Mouse (Mus musculus) thymus, postnatal 4 days (tissue): Measurements from ENCODE around the gene Tssk2.

Experiments used
- DNase-seq: peaks from one replicate; pipeline ENCODE4 v3.0.0; 2021

The Tssk2 gene

GRCm38 (mm10) chr16:17898462-17898861, at the start of gene Tssk2, which contains the start of gene Dgcr2:
Gene Tssk2 (plus strand): TSS chr16:17898637.
Gene Dgcr2 (minus strand): TSS chr16:17898562.
- DNase-seq: no peak

- peak; percentile 35 for DNase-seq
Observed at GRCm38 (mm10) chr16:17848928-17849327, 49.5 kb upstream of the Tssk2 start.

- DNase-seq: no peak
Observed at GRCm38 (mm10) chr16:17849486-17849885, 49.0 kb upstream of the Tssk2 start.

- DNase-seq: no peak
Observed at GRCm38 (mm10) chr16:17851331-17851730, 47.1 kb upstream of the Tssk2 start.

- DNase-seq: no peak
Observed at GRCm38 (mm10) chr16:17851860-17852259, 46.6 kb upstream of the Tssk2 start.

DNA sequence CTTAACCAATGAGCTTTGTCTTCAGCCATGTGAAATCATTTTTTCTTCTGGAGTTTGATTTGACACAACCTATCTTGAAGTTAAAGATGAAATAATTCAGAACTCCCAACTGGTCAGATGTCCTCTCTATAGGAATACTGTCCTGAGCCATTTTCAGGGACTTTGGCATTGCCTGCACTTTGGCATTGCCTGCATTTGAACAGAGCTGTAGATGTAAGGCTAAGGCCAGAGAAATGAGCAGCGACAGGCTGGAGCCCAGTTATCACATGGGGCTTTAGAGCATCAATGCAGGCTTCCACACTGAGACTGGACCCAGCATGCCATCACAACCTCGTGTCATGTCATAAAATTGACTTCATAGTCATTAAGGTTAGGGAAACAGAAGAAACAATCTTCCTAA, 45.2 kb upstream of the Tssk2 start:
- DNase-seq: no peak

DNA sequence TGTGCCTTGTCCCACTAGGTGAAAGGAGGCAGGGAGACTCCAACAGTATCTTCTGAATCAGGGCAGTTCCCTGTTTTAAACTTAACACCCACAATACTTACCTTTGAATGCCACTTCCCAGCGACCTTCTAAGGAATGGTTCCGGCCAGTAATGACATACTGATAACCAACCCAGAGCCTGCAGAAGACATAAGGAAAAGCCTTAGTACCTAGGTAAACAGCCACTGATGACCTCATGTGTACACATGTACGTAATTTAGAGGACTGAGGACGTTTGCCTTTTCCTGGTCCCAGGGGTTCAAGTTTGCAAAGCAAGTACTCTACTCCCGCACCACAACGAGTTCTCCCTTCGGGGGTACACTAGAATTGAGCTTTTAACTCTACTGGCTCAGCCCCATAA, 41.3 kb upstream of the Tssk2 start:
- DNase-seq: no peak

DNA sequence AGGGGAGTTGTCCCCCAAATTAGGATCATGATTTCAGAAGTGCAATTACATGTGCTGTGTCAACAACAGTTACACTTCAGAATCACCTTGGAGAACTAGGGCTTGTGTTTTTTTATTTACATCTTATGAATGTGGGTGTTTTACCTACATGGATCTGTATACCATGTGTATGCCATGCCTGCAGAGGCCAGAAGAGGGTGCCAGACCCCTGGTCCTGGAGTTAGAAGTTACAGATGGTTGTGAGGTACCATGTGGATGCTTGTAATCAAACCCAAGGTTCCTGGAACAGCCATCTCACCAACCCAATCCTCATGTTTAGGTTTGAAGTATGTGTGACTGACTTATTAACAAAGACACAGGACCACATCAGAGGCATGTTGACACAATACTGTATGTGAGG, 39.8 kb upstream of the Tssk2 start:
- DNase-seq: peak; percentile 57

DNA sequence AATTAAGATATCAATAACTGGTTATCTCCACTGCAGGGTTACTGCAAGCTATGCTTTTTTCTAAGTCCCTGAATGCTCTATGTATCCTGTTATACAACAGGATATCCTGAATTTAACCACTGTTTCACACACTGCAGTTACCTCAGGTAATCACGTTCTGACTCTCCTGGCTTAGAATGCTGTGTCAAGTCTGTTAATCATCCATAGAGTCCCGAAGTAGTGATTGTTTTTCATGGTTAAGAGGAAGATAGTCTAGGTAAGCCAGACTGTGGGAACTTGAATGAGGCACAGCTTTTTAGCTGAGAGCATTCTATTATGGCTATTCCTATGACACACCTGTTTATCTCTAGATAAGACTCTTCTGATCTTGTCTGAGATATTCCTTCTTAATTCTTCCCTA, 33.1 kb upstream of the Tssk2 start:
- DNase-seq: no peak

DNA sequence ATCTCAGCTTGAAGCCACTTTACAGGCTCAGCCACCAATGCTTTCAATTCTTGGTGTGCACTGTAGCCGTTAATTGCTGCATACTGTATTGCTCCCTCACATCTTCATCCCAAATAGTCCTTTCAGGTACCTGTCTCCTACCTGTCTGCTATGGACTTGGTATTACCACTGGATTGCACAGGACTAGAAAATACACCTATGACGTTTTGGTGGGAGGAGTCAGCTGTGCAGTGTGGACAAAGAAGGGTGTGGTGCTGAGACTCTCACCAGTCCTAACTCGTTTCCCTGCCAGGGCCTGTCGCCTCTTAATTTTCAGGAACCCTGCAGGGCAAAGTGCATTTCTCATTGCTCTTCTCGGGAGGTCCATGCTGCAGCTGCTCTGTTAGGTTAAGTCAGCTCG, 32.7 kb upstream of the Tssk2 start:
- no peak for DNase-seq

DNA sequence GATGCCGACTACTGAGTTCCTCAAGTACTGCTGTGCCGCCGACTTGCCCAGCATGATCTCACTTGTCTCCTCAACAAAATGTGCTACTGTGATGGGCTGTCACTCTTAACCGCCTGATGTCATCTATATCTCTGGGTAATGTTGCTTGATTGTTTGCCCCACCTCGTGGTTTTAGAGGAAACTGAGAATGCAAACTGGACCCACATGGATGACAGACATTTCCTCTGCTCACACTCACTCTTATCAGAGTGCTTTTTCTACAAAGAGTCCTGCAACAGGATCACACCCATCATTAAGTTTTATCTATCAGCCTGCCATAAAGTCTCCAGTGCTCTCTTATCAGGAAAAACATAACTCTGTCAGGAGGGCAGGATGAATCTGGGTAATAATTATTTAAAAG, 27.2 kb upstream of the Tssk2 start:
- DNase-seq: no peak

DNA sequence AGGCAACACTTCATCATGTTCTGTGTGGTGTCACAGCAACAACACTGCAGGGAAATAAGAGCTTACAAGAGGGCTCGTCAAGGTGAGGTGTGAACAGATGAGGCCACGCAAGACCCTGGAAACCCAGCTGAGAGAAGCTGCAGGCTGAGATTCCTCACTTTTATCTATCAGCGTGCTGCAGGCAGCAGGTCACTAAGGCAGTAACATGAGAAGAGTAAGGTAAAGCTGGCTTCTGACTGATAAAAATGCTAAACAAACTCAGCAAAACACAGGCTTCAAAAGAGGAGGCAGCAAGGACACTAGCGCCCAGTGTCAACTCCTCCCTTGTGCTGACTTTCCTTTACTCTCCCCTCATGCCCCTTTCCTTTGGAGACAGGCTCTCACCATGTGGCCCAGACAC, 25.4 kb upstream of the Tssk2 start:
- DNase-seq: no peak

GRCm38 (mm10) chr16:17875174-17875573, 23.3 kb upstream of the Tssk2 start:
- no peak for DNase-seq

GRCm38 (mm10) chr16:17876096-17876495, 22.3 kb upstream of the Tssk2 start:
- DNase-seq: no peak

- no peak for DNase-seq
Observed at GRCm38 (mm10) chr16:17879571-17879970, 18.9 kb upstream of the Tssk2 start.

DNA sequence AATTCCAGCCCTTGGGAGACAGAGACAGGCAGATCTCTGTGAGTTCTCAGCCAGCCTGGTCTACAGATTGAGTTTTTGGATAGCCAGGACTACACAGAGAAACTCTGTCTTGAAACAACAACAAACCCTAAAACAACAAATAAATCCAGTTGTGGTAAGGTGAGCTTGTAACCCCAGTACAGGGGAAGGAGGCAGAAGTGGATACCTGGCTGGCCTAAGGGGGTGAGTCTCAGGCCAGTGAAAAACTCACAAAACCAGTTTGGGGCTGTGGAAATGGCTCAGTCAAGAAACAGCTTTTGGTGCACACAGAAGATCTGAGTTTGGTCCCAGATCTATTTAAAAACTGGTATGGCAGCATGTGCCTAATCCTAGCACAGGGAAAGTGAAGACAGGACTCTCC, 16.2 kb upstream of the Tssk2 start:
- no peak for DNase-seq

DNA sequence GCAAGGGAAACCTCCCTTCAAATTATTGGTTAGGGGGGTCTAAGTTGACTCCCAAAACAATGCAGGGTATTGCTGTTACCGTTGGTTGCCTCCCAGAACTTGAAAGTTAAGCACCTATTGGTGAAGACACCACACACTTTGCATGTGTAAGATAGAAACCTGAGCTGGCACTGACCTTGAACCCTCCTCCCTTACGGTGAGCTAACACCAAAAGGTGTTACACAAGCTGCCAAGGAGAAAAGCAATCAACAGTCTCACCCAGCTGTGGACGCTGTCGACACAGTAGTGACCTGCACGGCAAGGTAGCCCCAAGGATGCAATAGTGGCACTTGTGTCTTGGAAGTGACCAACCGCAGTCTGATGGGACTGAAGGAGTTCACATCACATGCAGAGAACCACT, 14.3 kb upstream of the Tssk2 start:
- no peak for DNase-seq

- DNase-seq: no peak
Observed at GRCm38 (mm10) chr16:17889689-17890341, 8.6 kb upstream of the Tssk2 start.

DNA sequence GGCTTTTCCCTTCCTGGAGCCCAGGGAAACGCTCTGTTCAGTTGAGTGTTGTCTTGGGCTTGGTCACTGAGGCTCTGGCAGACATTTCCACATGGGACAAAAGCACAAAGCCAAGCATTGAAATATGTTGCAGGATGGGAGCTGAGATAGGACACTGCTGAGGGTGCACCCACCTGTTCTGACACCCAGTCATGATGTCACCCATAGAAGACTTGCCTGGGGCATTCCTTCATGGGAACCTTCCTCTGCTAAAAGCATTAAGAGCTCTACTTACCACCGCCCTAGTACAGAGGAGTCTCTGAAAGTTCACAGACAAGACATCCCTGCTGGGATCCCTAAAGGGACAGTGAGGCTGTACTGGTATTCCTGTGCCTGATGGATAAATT, 8.1 kb upstream of the Tssk2 start:
- DNase-seq: no peak

DNA sequence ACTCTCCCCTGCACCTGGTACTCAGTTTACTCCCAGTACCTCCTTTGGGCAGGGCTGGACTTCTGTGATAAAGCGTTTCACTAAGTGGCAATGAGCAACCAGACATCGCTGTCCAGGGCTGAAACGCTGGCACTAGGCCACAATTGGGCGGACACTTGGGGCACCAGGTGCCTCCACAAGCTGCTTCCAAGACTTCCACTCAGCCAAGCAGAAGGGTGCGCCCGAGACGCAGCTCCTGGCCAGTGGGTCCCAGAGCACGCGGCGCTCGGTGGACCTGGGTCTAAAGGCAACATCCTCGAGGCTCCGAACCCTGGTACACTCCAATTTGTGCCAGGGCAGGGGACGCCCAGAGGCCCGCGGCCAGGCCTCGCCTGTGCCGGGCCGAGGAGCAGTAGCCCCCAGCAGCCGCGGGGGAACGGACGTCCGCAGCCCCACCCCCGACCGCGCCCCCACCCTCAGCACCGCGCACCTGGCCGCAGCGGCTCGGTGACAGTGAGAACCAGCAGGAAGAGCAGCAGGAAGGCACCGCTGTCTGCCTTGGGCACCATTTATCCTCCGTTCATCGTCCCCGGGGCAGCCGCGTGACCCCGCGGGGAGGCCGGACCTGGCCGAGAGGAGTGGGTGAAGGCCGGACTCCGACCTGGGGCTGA, 7.4 kb upstream of the Tssk2 start:
- DNase-seq: no peak

DNA sequence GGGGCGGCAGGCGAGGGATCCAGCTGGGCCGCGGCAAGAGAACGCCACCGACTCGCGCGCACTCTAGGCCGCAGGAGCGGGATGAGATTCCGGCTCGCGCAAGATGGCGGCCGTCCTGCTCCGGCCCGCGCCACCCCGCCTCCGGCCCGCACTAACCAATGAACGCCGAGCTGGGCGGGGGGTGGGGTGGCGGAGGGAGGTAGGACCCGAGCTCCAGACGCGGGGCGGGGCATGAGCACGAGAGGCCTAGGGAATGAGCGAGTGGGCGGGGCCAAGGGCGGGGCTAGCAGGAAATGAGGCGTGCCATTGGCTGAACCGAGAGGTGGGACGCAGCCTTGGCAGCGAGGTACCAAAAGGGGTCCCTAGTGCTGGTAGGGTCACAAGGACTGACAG, 6.9 kb upstream of the Tssk2 start, which contains the start of gene Gm20518:
Gene Gm20518 (minus strand): TSS at position 105 of the 393 bp plus-strand sequence.
- peak; percentile 100 for DNase-seq

GRCm38 (mm10) chr16:17892606-17893005, 5.8 kb upstream of the Tssk2 start:
- DNase-seq: no peak

GRCm38 (mm10) chr16:17893923-17894322, 4.5 kb upstream of the Tssk2 start, which contains the start of gene Tssk1:
Gene Tssk1 (plus strand): TSS chr16:17894223.
- no peak for DNase-seq

DNA sequence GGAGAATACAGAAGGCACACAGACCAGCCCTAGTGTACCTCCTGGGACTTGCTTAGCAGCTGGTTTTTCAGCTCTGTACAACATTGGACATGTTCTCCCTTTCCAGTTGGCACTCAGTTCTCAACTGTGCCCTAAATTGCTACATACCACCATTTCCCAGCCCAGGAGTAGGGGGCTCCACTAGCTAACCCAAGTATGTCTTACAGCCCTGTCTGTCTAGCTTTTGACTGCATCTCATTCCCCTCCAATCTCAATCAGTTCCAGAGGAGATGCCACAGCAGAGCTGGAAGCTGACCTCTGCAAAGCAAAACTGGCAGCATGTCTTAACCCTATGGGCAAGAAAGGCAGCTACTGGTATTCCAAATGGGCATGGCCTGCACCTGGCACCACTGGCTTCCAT, 2.3 kb upstream of the Tssk2 start:
- DNase-seq: no peak
